Mouse (Mus musculus) central nervous system, embryonic 11.5 days (tissue): Measurements from ENCODE around the gene Gm15128. TPM values are rescaled to one million over a fixed set of nuclear protein-coding genes. Genes with fewer than 3 reads are reported as not detected.

Source experiments
- polyA plus RNA-seq: library from polyadenylated mRNA; depleted of rRNA; stranded (reverse); fragments of >200 nt; gene quantifications from 2 replicates; pipeline ENCODE4 v1.2.3, GENCODE M21; 2012; rRNA removed

The Gm15128 gene
- not detected in 2 replicates for polyA plus RNA-seq

GRCm38 (mm10) chrX:147765691-147766090, at the start of gene Gm15128:
Gm15128 (plus strand) TSS chrX:147765991.

Other genes with a start within 250 kb of the Gm15128 start
- gene Lrch2, start 211.9 kb upstream of the Gm15128 start, polyA plus RNA-seq, result 22.3 and 30.1 TPM in 2 replicates
- not detected in 2 replicates for gene Gm15080, start 227.0 kb downstream of the Gm15128 start, polyA plus RNA-seq